Mouse (Mus musculus) adrenal gland, postnatal 4 days (tissue): ENCODE measurements around the gene Lyzl4. TPM values are rescaled to one million over a fixed set of nuclear protein-coding genes. Genes with fewer than 3 reads are reported as not detected.
A peak's percentile ranks its signal among the peaks of the same experiment; 100 is the strongest.

Source experiments
- DNase-seq, 2 experiments: peaks; one replicate each; pipeline ENCODE4 v3.0.0; 2021 to 2022; ENCODE audit warnings: low spot score in 2 of 2, mixed read lengths in 2 of 2
- long read RNA-seq, 2 experiments: library from polyadenylated mRNA; stranded (forward); transcript quantifications; one replicate each; pipeline ENCODE4 v2.0.0; 2021
- total RNA-seq, 2 experiments: library from RNA; stranded (reverse); gene quantifications; 2 replicates each; pipeline ENCODE4 v1.2.3; 2021

Lyzl4 gene
- under 1 TPM in 1 of 2 experiments, not detected in 1; 0.31 TPM for total RNA-seq
- long read RNA-seq, experiment 1, result 0 reads
- long read RNA-seq, experiment 2, partial matches to known transcripts, result 0 of 2 reads
- long read RNA-seq, experiment 2, other reads (novel, unspliced or antisense), result 2 of 2 reads

GRCm38 (mm10) chr9:121642001-121642400 lies at the start of gene Lyzl4:
Lyzl4 (minus strand) TSS chr9:121642096.
- peak; percentile 63 to 66 for DNase-seq

- no peak for DNase-seq
Observed at GRCm38 (mm10) chr9:121690734-121691133, 48.8 kb upstream of the Lyzl4 start.

DNA sequence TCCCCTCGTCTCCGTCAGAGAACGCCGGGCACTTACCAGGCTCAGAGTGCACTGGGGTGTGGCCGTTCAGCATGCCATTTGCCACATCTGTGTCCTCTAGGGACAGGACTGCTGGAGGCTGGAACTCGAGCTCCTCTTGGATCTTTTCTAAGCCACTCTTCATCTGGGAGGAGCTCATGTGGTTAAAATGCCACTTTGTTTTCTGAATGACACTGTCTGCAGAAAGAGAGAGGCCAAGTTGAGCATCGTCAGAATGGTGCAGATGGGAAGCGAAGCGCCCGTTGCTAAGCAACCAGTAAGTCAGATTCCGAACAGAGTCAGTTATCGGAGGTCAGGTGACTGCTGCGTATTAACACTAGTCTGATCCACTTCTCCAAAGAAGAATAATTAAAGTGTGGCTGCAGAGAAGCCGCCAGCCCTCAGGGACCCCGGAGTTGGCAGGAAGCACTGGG lies 48.3 kb upstream of the Lyzl4 start:
- DNase-seq, result no peak

GRCm38 (mm10) chr9:121684702-121685101 lies 42.8 kb upstream of the Lyzl4 start:
- DNase-seq, result no peak

DNA sequence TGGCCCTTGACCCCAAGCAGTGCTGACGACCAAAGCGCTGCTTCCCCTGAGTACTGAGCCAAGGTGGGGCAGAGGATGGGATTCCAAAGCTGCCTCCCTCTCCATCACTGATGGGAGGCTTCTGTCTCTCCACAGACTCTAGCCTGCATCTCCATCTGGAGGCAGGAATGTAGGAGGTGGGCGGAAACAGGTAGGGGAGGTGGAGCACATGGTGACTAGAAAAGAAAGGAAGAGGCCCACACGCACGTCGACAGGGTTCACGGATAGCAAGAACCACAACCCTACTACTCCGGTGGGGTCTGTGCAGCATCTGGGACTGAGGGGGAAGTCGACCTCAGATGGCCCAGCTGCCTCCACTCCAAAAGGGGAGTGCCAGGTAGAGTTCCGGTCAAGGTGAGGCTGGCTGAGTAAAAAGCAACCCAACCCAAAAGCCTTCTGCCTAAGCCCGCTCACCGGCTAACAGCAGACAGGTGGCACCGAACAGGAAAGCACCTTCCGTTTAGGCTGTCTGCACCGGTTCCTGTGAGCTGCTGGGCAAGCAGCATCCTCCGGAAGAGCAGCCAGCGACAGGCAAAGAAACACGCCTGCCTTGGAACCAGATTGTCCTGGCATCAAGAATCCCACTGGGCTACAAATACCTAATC lies 40.3 kb upstream of the Lyzl4 start:
- no peak for DNase-seq

DNA sequence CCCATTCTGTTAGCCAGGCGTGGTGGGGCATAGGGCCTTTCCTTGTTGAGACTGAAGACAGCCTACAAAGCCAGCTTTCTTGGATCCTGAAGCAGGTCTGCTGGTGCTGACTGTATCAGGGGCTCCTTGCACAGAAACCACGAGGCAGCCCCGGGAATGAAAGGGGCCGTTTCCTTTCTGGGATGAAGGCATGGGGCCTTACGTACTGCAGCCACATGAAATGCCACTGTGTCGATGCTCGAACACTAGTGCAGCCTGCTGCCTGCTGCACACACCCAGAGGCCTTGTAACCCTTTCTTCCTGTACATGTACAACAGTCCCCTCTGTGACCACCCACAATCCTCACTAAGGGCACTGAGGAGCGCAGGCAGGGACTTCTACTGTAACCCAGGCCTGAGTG lies 39.3 kb upstream of the Lyzl4 start:
- DNase-seq, result no peak

- DNase-seq, result peak in 1 of 2 experiments; percentile 24
Observed at GRCm38 (mm10) chr9:121679549-121679948, 37.7 kb upstream of the Lyzl4 start.

- DNase-seq, result no peak
Observed at GRCm38 (mm10) chr9:121677476-121677875, 35.6 kb upstream of the Lyzl4 start.

GRCm38 (mm10) chr9:121677069-121677468 lies 35.2 kb upstream of the Lyzl4 start:
- no peak for DNase-seq

DNA sequence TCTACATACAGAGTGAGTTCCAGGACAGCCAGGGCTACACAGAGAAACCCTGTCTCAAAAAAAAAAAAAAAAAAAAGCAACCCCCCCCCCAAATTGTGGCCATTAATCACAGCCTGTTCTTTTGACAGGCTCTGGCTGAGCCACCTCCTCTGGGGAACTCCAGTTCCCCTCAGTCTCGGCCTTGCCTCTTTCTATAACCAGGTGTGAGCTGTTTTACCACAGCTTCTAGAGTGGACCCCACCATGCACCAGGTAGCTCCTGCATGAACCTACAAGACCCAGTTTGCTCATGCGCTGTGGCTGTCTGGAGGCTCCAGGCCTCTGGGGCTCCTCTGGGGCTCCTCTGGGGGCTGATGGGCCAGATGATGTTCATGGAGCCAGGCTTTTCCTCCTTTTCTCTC lies 33.7 kb upstream of the Lyzl4 start:
- DNase-seq, result no peak

- DNase-seq, result no peak
Observed at GRCm38 (mm10) chr9:121675011-121675410, 33.1 kb upstream of the Lyzl4 start.

GRCm38 (mm10) chr9:121673716-121674115 lies 31.8 kb upstream of the Lyzl4 start:
- no peak for DNase-seq

- DNase-seq, result no peak
Observed at GRCm38 (mm10) chr9:121672311-121672710, 30.4 kb upstream of the Lyzl4 start.

- no peak for DNase-seq
Observed at GRCm38 (mm10) chr9:121671300-121671699, 29.4 kb upstream of the Lyzl4 start.

DNA sequence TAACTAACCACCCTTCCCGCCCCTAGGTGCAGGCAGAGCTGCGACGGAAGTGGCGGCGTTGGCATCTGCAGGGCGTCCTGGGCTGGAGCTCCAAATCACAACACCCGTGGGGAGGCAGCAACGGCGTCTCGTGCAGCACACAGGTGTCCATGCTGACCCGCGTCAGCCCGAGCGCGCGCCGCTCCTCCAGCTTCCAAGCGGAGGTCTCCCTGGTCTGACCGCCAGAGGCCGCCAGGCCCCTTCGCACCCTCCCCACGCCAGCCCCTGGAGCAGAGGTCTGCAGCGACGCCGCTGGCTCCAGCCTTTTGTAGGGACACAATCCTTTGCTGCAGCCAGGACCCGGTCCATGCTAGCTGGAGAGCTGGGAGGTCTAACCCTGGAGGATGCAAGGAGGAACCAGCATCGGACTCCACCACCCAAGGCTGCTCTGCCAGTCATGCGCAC lies 27.5 kb upstream of the Lyzl4 start:
- DNase-seq, result peak; percentile 22 to 28

DNA sequence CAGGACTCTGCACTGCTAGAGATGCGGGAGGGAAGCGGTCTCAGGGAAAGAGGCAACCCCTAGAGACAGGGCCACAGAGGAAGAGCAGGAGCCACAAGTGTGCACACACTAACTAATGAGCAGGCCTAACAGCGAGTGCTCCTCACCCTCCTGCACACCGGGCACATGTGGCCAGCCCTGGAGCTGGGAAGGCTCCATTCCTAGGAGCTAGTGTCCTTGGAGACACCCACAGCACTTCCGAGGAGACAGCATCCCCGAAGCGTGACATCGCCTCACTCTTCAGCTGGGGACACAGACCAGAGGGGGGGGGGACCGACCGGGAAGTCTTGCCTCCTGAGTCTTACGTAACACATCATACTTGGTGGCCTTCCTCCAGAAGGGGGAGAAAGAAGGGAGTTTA lies 25.9 kb upstream of the Lyzl4 start:
- no peak for DNase-seq

GRCm38 (mm10) chr9:121666957-121667630 lies 25.2 kb upstream of the Lyzl4 start:
- no peak for DNase-seq

- no peak for DNase-seq
Observed at GRCm38 (mm10) chr9:121664104-121664503, 22.2 kb upstream of the Lyzl4 start.

DNA sequence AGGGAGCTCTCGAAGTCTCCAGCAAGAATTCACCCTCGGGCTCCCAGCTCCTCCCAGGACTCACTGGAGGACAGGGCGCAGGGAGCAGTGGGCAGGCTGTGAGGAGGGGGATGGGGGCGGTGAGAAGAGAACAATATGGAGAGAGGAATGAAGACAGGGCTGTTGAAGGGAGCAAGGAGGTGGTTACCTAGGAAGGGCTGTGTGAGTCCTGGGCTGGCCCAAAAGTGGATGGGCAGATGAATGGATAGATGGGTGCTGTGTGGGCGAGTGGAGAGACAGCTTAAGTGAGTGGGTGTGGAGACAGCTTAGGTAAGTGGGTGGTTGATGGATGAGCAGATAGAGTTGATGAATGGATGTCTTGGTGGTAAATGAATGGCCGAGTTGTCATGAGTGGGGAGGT lies 21.6 kb upstream of the Lyzl4 start:
- DNase-seq, result no peak

- DNase-seq, result no peak
Observed at GRCm38 (mm10) chr9:121659791-121660190, 17.9 kb upstream of the Lyzl4 start.

DNA sequence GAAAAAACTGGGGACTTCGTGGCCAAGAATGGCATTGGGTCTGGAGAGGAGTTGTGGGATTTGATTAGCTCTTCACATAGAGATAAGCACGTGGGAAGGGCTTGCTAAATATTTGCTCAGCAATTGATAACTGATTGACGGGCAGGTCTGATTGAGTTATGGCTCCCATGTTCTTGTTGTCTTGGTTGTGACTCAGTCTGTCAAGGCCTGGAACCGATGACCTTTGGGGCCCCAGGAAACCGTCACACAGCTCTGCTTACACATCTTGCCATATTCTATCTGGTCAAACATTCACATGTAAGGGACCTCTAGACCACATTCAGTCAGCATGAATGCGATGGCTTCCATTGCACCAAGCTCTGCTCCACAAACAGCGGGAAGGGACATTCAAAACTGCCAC lies 16.4 kb upstream of the Lyzl4 start:
- no peak for DNase-seq

DNA sequence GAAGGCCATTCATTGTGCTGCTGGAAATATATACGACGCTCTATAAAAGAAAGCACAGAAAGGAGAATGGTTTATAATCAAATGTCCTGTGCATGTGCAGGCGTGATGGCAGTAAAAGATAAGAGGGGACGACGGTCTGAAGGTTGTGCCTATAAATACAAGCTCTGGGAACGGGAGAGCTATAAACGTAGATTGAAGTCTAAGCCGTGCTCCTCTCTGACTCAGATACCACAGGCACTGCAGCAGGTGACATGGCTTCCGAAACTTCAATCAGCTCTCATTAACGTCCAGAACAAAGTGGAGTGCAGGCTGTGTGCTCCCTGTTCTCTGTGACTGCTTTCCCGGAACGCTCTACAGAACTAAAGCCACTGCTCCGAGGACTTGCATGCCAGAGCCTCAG lies 15.2 kb upstream of the Lyzl4 start:
- DNase-seq, result no peak

DNA sequence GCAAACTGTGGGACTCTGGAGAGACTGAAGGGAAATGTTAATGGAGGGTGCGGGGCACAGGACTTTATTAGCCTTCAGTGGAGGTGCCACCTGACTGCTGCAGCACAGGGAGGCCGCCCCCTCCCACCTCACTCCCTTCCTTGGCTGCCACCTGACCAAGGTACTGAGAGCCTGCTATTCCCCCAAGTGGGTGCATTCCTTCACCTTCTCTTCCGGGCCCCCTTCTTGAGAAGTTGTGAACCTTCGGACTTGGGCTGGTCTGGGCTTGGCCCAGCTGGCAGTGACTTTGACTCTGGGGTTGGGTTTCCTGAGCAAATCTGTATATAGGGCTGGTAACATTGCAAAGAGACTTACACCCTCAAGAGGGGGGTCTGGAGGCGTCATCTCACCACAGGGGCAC lies 14.4 kb upstream of the Lyzl4 start:
- DNase-seq, result no peak
